Mouse (Mus musculus): Measurements from ENCODE around the gene Stk39. TPM values are rescaled to one million over a fixed set of nuclear protein-coding genes. Genes with fewer than 3 reads are reported as not detected.

Stk39 gene
- polyA plus RNA-seq, 1 experiment from 2014 or later = 45.1 TPM

- no peak for DNase-seq (ENCODE audit: low spot score)
- H3K4me1 ChIP-seq (replicated peaks; ENCODE audit: control insufficient read depth, insufficient read depth, low read length) = no peaks in the 10 kb centered on the region
- H3K27me3 ChIP-seq (ENCODE audit: control insufficient read depth, insufficient read depth, low read length) = no peaks in the 10 kb centered on the region
- ATAC-seq (replicated peaks; ENCODE audit: low FRiP score) = no peak
- WGBS = 74% methylated on average over 6 of the region's 6 CpGs
- no peak overlapping the region for H3K4me3 ChIP-seq (ENCODE audit: low read depth, low read length)
- H3K4me2 ChIP-seq (ENCODE audit: low read depth, low read length, severe bottlenecking) = no peak overlapping the region
- no peak overlapping the region for H3K27ac ChIP-seq (ENCODE audit: low read depth, low read length)
- H3K9ac ChIP-seq (ENCODE audit: low read length) = no peak overlapping the region
- no peaks in the 10 kb centered on the region for H3K9me3 ChIP-seq (ENCODE audit: control insufficient read depth, low read length)
- no peaks in the 10 kb centered on the region; the same call in 1 of the 2 replicates for H3K36me3 ChIP-seq (ENCODE audit: control insufficient read depth, insufficient read depth, low read length)
Observed at GRCm38 (mm10) chr2:68257571-68257970, 214.5 kb downstream of the Stk39 start.

DNA sequence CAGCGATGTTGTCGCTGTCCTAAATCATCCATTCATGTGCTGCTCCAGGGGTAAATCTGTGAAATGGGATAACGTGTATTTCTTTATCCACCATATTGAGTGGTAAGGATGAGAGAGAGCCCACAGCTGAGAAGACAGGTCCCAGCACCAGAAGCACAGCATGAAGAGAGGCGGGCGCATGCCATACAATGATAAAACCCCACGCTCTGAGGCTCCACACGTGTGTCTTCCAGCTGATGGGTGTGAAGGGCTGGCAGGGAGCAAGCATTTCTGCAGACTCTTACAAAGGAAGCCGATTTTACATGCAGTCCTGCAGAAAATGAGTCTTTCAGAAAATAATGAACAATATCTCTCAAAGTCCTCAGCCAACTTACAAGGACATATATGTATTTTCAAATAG is 215.6 kb downstream of the Stk39 start:
- H3K9me3 ChIP-seq (ENCODE audit: control insufficient read depth, low read length) = no peaks in the 10 kb centered on the region
- no peaks in the 10 kb centered on the region; the same call in 1 of the 2 replicates for H3K36me3 ChIP-seq (ENCODE audit: control insufficient read depth, insufficient read depth, low read length)
- H3K4me3 ChIP-seq (ENCODE audit: low read depth, low read length) = no peak overlapping the region
- no peak overlapping the region for H3K4me2 ChIP-seq (ENCODE audit: low read depth, low read length, severe bottlenecking)
- H3K27ac ChIP-seq (ENCODE audit: low read depth, low read length) = no peak overlapping the region
- DNase-seq (ENCODE audit: low spot score) (no peak), ATAC-seq (replicated peaks; ENCODE audit: low FRiP score) (no peak)
- H3K4me1 ChIP-seq (replicated peaks; ENCODE audit: control insufficient read depth, insufficient read depth, low read length) = peaks cover 2% of the 10 kb centered on the region; the same call in 1 of the 2 replicates
- 92% methylated on average over 8 of the region's 8 CpGs for WGBS
- H3K9ac ChIP-seq (ENCODE audit: low read length) = no peak overlapping the region
- H3K27me3 ChIP-seq (ENCODE audit: control insufficient read depth, insufficient read depth, low read length) = no peaks in the 10 kb centered on the region

- Histone ChIP-seq H3K9me3 (ENCODE audit: control insufficient read depth, low read length) (no peaks in the 10 kb centered on the region), H3K4me2 (ENCODE audit: low read depth, low read length, severe bottlenecking) (no peak overlapping the region), H3K27me3 (ENCODE audit: control insufficient read depth, insufficient read depth, low read length) (no peaks in the 10 kb centered on the region), H3K4me3 (ENCODE audit: low read depth, low read length) (no peak overlapping the region), H3K4me1 (replicated peaks; ENCODE audit: control insufficient read depth, insufficient read depth, low read length) (peaks cover 4% of the 10 kb centered on the region; the same call in 1 of the 2 replicates), H3K36me3 (ENCODE audit: control insufficient read depth, insufficient read depth, low read length) (no peaks in the 10 kb centered on the region), H3K27ac (ENCODE audit: low read depth, low read length) (no peak overlapping the region), H3K9ac (ENCODE audit: low read length) (no peak overlapping the region)
- 74% methylated on average over 4 of the region's 4 CpGs for WGBS
- ATAC-seq (replicated peaks; ENCODE audit: low FRiP score) (no peak), DNase-seq (ENCODE audit: low spot score) (no peak)
Observed at GRCm38 (mm10) chr2:68254756-68255155, 217.3 kb downstream of the Stk39 start.

GRCm38 (mm10) chr2:68253222-68253621 is 218.8 kb downstream of the Stk39 start:
- DNase-seq (ENCODE audit: low spot score) (no peak), ATAC-seq (replicated peaks; ENCODE audit: low FRiP score) (no peak)
- no peak overlapping the region for H3K4me2 ChIP-seq (ENCODE audit: low read depth, low read length, severe bottlenecking)
- no peaks in the 10 kb centered on the region for H3K27me3 ChIP-seq (ENCODE audit: control insufficient read depth, insufficient read depth, low read length)
- no peak overlapping the region for H3K4me3 ChIP-seq (ENCODE audit: low read depth, low read length)
- H3K9me3 ChIP-seq (ENCODE audit: control insufficient read depth, low read length) = no peaks in the 10 kb centered on the region
- H3K4me1 ChIP-seq (replicated peaks; ENCODE audit: control insufficient read depth, insufficient read depth, low read length) = peaks cover 4% of the 10 kb centered on the region; the same call in 1 of the 2 replicates
- WGBS = 88% methylated on average over 2 of the region's 2 CpGs
- H3K27ac ChIP-seq (ENCODE audit: low read depth, low read length) = no peak overlapping the region
- no peaks in the 10 kb centered on the region for H3K36me3 ChIP-seq (ENCODE audit: control insufficient read depth, insufficient read depth, low read length)
- H3K9ac ChIP-seq (ENCODE audit: low read length) = no peak overlapping the region

- 62% methylated on average over 6 of the region's 6 CpGs for WGBS
- no peak for ATAC-seq (replicated peaks; ENCODE audit: low FRiP score)
- Histone ChIP-seq H3K27me3 (ENCODE audit: control insufficient read depth, insufficient read depth, low read length) (no peaks in the 10 kb centered on the region), H3K36me3 (ENCODE audit: control insufficient read depth, insufficient read depth, low read length) (no peaks in the 10 kb centered on the region), H3K4me2 (ENCODE audit: low read depth, low read length, severe bottlenecking) (no peak overlapping the region), H3K9me3 (ENCODE audit: control insufficient read depth, low read length) (no peaks in the 10 kb centered on the region), H3K4me1 (replicated peaks; ENCODE audit: control insufficient read depth, insufficient read depth, low read length) (peaks cover 4% of the 10 kb centered on the region; the same call in 1 of the 2 replicates), H3K9ac (ENCODE audit: low read length) (no peak overlapping the region), H3K4me3 (ENCODE audit: low read depth, low read length) (no peak overlapping the region), H3K27ac (ENCODE audit: low read depth, low read length) (no peak overlapping the region)
- no peak for DNase-seq (ENCODE audit: low spot score)
Observed at GRCm38 (mm10) chr2:68252048-68252758, 219.9 kb downstream of the Stk39 start.

- Histone ChIP-seq H3K9me3 (ENCODE audit: control insufficient read depth, low read length) (no peaks in the 10 kb centered on the region), H3K36me3 (ENCODE audit: control insufficient read depth, insufficient read depth, low read length) (no peaks in the 10 kb centered on the region), H3K4me1 (replicated peaks; ENCODE audit: control insufficient read depth, insufficient read depth, low read length) (peaks cover 4% of the 10 kb centered on the region; the same call in 1 of the 2 replicates), H3K9ac (ENCODE audit: low read length) (no peak overlapping the region), H3K27ac (ENCODE audit: low read depth, low read length) (no peak overlapping the region), H3K27me3 (ENCODE audit: control insufficient read depth, insufficient read depth, low read length) (no peaks in the 10 kb centered on the region), H3K4me3 (ENCODE audit: low read depth, low read length) (no peak overlapping the region), H3K4me2 (ENCODE audit: low read depth, low read length, severe bottlenecking) (no peak overlapping the region)
- 67% methylated on average over 10 of the region's 10 CpGs for WGBS
- ATAC-seq (replicated peaks; ENCODE audit: low FRiP score) (no peak), DNase-seq (ENCODE audit: low spot score) (no peak)
Observed at GRCm38 (mm10) chr2:68250897-68251296, 221.2 kb downstream of the Stk39 start.

DNA sequence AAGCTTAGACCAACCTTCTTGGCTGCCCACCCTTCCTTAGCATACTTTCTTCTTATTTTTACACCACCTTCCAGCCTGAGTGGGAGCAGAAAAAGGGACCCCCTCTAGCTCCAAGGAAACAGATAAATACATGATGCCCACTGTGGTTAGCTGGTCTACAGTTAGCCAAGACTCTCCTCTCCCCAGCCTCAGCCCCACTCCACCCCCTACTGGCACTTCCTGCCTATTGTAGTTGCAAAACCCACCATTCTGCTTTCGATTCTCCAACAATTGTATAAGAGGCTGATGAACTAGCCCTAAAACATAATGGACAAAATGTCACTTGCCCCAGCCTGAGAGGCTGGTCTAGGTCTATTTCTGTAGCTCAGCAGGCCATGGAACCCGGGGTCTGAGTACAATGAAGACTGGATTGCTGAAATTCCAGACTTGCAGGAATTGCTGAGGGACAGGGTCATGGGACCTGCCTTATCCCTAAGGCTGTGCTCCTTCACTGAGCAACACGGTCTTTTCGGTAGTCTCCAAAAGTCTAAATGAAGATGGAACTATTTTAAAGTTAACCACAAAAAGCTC is 222.1 kb downstream of the Stk39 start:
- ATAC-seq (replicated peaks; ENCODE audit: low FRiP score) (no peak), DNase-seq (ENCODE audit: low spot score) (no peak)
- Histone ChIP-seq H3K4me3 (ENCODE audit: low read depth, low read length) (no peak overlapping the region), H3K27me3 (ENCODE audit: control insufficient read depth, insufficient read depth, low read length) (no peaks in the 10 kb centered on the region), H3K4me1 (replicated peaks; ENCODE audit: control insufficient read depth, insufficient read depth, low read length) (peaks cover 4% of the 10 kb centered on the region; the same call in 1 of the 2 replicates), H3K27ac (ENCODE audit: low read depth, low read length) (no peak overlapping the region), H3K9ac (ENCODE audit: low read length) (no peak overlapping the region), H3K9me3 (ENCODE audit: control insufficient read depth, low read length) (no peaks in the 10 kb centered on the region), H3K36me3 (ENCODE audit: control insufficient read depth, insufficient read depth, low read length) (no peaks in the 10 kb centered on the region), H3K4me2 (ENCODE audit: low read depth, low read length, severe bottlenecking) (no peak overlapping the region)
- 58% methylated on average over 4 of the region's 4 CpGs for WGBS

DNA sequence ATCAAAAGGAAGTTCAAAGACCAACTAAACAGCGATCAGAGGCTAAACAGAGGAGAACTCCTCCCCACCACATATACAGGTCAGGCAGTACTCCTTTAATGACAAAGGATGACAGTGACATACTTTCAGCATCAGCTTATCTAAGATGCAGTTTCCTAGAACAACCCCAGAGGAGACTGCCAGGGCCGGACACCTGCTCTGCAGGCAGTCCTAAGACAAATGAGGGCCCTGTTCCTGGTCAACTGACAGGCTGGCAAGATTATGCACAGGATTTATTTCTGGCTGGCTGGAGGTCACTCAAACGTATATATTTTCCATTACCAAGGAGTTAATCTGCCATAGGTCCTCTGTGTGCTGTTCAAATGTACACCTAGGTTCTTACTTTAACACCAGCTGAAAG is 225.8 kb downstream of the Stk39 start:
- H3K4me3 ChIP-seq (ENCODE audit: low read depth, low read length) = no peak overlapping the region
- no peaks in the 10 kb centered on the region for H3K9me3 ChIP-seq (ENCODE audit: control insufficient read depth, low read length)
- ATAC-seq (replicated peaks; ENCODE audit: low FRiP score) (no peak), DNase-seq (ENCODE audit: low spot score) (no peak)
- no peak overlapping the region for H3K4me2 ChIP-seq (ENCODE audit: low read depth, low read length, severe bottlenecking)
- no peak overlapping the region for H3K9ac ChIP-seq (ENCODE audit: low read length)
- no peaks in the 10 kb centered on the region for H3K36me3 ChIP-seq (ENCODE audit: control insufficient read depth, insufficient read depth, low read length)
- H3K27ac ChIP-seq (ENCODE audit: low read depth, low read length) = no peak overlapping the region
- H3K4me1 ChIP-seq (replicated peaks; ENCODE audit: control insufficient read depth, insufficient read depth, low read length) = peaks cover 2% of the 10 kb centered on the region; the same call in 1 of the 2 replicates
- 60% methylated on average over 3 of the region's 3 CpGs for WGBS
- H3K27me3 ChIP-seq (ENCODE audit: control insufficient read depth, insufficient read depth, low read length) = no peaks in the 10 kb centered on the region

DNA sequence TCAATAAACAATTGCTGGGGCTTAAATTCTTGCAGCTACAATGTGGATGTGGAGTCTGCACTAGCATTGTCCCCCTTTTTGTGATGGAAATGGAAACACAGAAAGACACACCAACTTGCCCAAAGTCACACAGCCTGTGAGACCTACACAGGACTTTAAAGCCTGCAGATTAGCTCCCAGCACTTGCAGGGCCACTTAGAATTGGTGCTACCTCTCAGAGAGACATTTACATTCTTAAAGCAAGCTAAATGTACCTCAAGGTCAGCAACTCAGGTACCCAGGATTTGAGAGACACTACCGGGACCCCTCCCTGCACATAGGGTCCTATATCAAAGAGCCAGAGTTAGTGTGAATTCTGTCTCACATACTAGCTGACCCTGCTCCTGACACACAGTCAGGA is 227.5 kb downstream of the Stk39 start:
- Histone ChIP-seq H3K9me3 (ENCODE audit: control insufficient read depth, low read length) (no peaks in the 10 kb centered on the region), H3K4me3 (ENCODE audit: low read depth, low read length) (no peak overlapping the region), H3K36me3 (ENCODE audit: control insufficient read depth, insufficient read depth, low read length) (no peaks in the 10 kb centered on the region), H3K9ac (ENCODE audit: low read length) (no peak overlapping the region), H3K4me2 (ENCODE audit: low read depth, low read length, severe bottlenecking) (no peak overlapping the region), H3K4me1 (replicated peaks; ENCODE audit: control insufficient read depth, insufficient read depth, low read length) (no peaks in the 10 kb centered on the region), H3K27ac (ENCODE audit: low read depth, low read length) (no peak overlapping the region), H3K27me3 (ENCODE audit: control insufficient read depth, insufficient read depth, low read length) (no peaks in the 10 kb centered on the region)
- WGBS = 89% methylated on average over 1 of the region's 1 CpGs
- DNase-seq (ENCODE audit: low spot score) (no peak), ATAC-seq (replicated peaks; ENCODE audit: low FRiP score) (no peak)

Measured in forebrain, embryonic 11.5 days (tissue).